Mouse (Mus musculus) hematopoietic stem cell, adult 5-6 weeks (primary cell): ENCODE data around the gene Prkca. TPM values are rescaled to one million over a fixed set of nuclear protein-coding genes. Genes with fewer than 3 reads are reported as not detected.

Experiments used
- ATAC-seq, 2 experiments: fragments of 125-278 bp in 1 of 2; replicated peaks in 1 of 2; 2 replicates each; pipeline ENCODE4 v1.8.0; 2016 to 2017; ENCODE audit warnings: inconsistent platforms in 2 of 2, mild to moderate bottlenecking in 2 of 2, moderate number of reproducible peaks in 2 of 2, low read depth in 1 of 2, moderate TSS enrichment in 1 of 2; ENCODE audit not compliant: low FRiP score in 2 of 2, poor library complexity in 2 of 2, severe bottlenecking in 2 of 2, insufficient read depth in 1 of 2, low TSS enrichment in 1 of 2
- total RNA-seq: library from RNA; stranded (forward); fragments of 172-1452, 232-1000 nt; gene quantifications from 2 replicates; pipeline ENCODE4 v1.2.3, GENCODE M21; 2017

Prkca gene
- total RNA-seq, 1 experiment from 2014 or later = 13.7 TPM

GRCm38 (mm10) chr11:108212030-108212429 lies 131.7 kb downstream of the Prkca start:
- ATAC-seq = no peak

GRCm38 (mm10) chr11:108210749-108211148 lies 133.0 kb downstream of the Prkca start:
- ATAC-seq = no peak

GRCm38 (mm10) chr11:108206602-108207001 lies 137.1 kb downstream of the Prkca start:
- ATAC-seq = no peak

GRCm38 (mm10) chr11:108204895-108205248 lies 138.9 kb downstream of the Prkca start:
- no peak for ATAC-seq

- no peak for ATAC-seq
Measured at GRCm38 (mm10) chr11:108204202-108204894, 139.4 kb downstream of the Prkca start.

GRCm38 (mm10) chr11:108202835-108203234 lies 140.9 kb downstream of the Prkca start:
- no peak for ATAC-seq

GRCm38 (mm10) chr11:108200679-108201586 lies 142.8 kb downstream of the Prkca start:
- no peak for ATAC-seq

- ATAC-seq = no peak
Measured at GRCm38 (mm10) chr11:108199429-108199985, 144.2 kb downstream of the Prkca start.

GRCm38 (mm10) chr11:108198592-108198991 lies 145.1 kb downstream of the Prkca start:
- no peak for ATAC-seq

- no peak for ATAC-seq
Measured at GRCm38 (mm10) chr11:108197427-108198218, 146.1 kb downstream of the Prkca start.

GRCm38 (mm10) chr11:108196796-108197195 lies 146.9 kb downstream of the Prkca start:
- no peak for ATAC-seq

GRCm38 (mm10) chr11:108190298-108190697 lies 153.4 kb downstream of the Prkca start:
- no peak for ATAC-seq

GRCm38 (mm10) chr11:108189362-108189761 lies 154.4 kb downstream of the Prkca start:
- no peak for ATAC-seq

- no peak for ATAC-seq
Measured at GRCm38 (mm10) chr11:108182421-108182820, 161.3 kb downstream of the Prkca start.

- ATAC-seq = no peak
Measured at GRCm38 (mm10) chr11:108181012-108181713, 162.6 kb downstream of the Prkca start.

GRCm38 (mm10) chr11:108178802-108179201 lies 164.9 kb downstream of the Prkca start:
- ATAC-seq = peak; percentile 55 to 62

GRCm38 (mm10) chr11:108178258-108178657 lies 165.5 kb downstream of the Prkca start:
- ATAC-seq = no peak
